8 mouse cellular contexts compared by ENCODE assay signal in genomic region chr12:36381441-36382340, GRCm38 (mm10). TPM values are rescaled to one million over a fixed set of nuclear protein-coding genes. Genes with fewer than 3 reads are reported as not detected.
DNase-seq lines count a peak whose midpoint lies in the region; ATAC-seq and TF ChIP-seq lines count a peak whose summit lies in the region.

TSS of gene Ispd (plus strand) at chr12:36381450.
TSS of gene D630036H23Rik (minus strand) at chr12:36382181.

- no peaks in the 10 kb centered on the region for H3K79me2 ChIP-seq in macrophage (ENCODE audit: inconsistent target)

- no peaks in the 10 kb centered on the region for H3K36me3 ChIP-seq in macrophage (ENCODE audit: inconsistent target)

- peak within 1 kb of the TSS; percentile 99 for H3K27ac ChIP-seq in left cerebral cortex, adult 2 months
- no peak within 1 kb of the TSS for H3K27ac ChIP-seq in macrophage

- intact Hi-C loops in left cerebral cortex, adult 2 months (cut with DNase I), result loop anchor here (5.0 kb wide), 1 partner anchor 164 kb away; no protein-coding TSS in a partner anchor

- H3K4me3 ChIP-seq in left cerebral cortex, adult 2 months, result peak within 1 kb of the TSS; percentile 56
- peak within 1 kb of the TSS; percentile 11 for H3K4me3 ChIP-seq in macrophage (ENCODE audit: inconsistent target)

- DNase-seq in cerebellum, postnatal 4 days (ENCODE audit: low spot score in 2 of 2), result peak; percentile 60 to 81
- peak; percentile 59 to 76 for DNase-seq in gastrocnemius, adult 8-10 months (ENCODE audit: low spot score in 2 of 2)
- peak; percentile 44 for DNase-seq in hindlimb bud, embryonic 11.5 days (ENCODE audit: extremely low spot score, low read depth, low spot score)
- peak; percentile 87 to 88 for DNase-seq in left cerebral cortex, adult 2 months (ENCODE audit: extremely low spot score in 1 of 2, low spot score in 2 of 2)
- DNase-seq in retina, postnatal 7 days (ENCODE audit: low read depth, low spot score), result peak; percentile 75
- peak; percentile 84 to 90 for DNase-seq in urinary bladder, adult 18-20 months (ENCODE audit: low spot score in 2 of 2)

- 2% methylated on average over 64 of the region's 64 CpGs for WGBS in macrophage (ENCODE audit: missing documents)

- TF ChIP-seq CTCF in left cerebral cortex, adult 2 months (IDR thresholded peaks at IDR 0.05), result no peak

- ATAC-seq in activated CD4-positive, CD25-positive, alpha-beta regulatory T cell, adult 4 months, result peak; percentile 62

RNA-seq across cellular contexts. Expression of gene Ispd, which starts in this region (rescaled TPM):
- polyA plus RNA-seq in activated CD4-positive, CD25-positive, alpha-beta regulatory T cell, adult 4 months (2017; shearing (Covaris generic)), result 1 to 10 TPM in 1 of 2 experiments, under 1 TPM in 1; 0.98 to 1.4 TPM
- total RNA-seq in gastrocnemius, adult 8-10 months (2022), result 1 to 10 TPM; 2.7 to 3.5 (median 3.3) TPM
- 10 to 100 TPM; 10.8 to 10.9 TPM for total RNA-seq in left cerebral cortex, adult 2 months (2021)
- 10 to 100 TPM in 1 of 26 experiments, 1 to 10 TPM in 23, under 1 TPM in 2; 0.59 to 10.2 (median 2.5) TPM for total RNA-seq in macrophage (2018; cell fraction: chromatin; rRNA removed)
- 1 to 10 TPM in 14 of 26 experiments, under 1 TPM in 12; 0.42 to 2.1 (median 1.1) TPM for total RNA-seq in macrophage (2018; cell fraction: cytosol; rRNA removed)
- 1 to 10 TPM in 15 of 26 experiments, under 1 TPM in 11; 0.23 to 5.0 (median 1.1) TPM for total RNA-seq in macrophage (2018; cell fraction: nucleus; rRNA removed)
- polyA plus RNA-seq in macrophage (2018), result 0.82 to 1.9 TPM (median 1.4 TPM) in 3 replicates

RNA-seq across cellular contexts. Expression of gene D630036H23Rik, which starts in this region (rescaled TPM):
- not detected for polyA plus RNA-seq in activated CD4-positive, CD25-positive, alpha-beta regulatory T cell, adult 4 months (2017; shearing (Covaris generic))
- total RNA-seq in gastrocnemius, adult 8-10 months (2022), result under 1 TPM; 0.34 to 0.54 (median 0.52) TPM
- total RNA-seq in left cerebral cortex, adult 2 months (2021), result 1 to 10 TPM; 1.4 to 1.9 TPM
- 1 to 10 TPM in 5 of 26 experiments, not detected in 21; 1.0 to 1.3 (median 1.2) TPM for total RNA-seq in macrophage (2018; cell fraction: chromatin; rRNA removed)
- under 1 TPM in 3 of 26 experiments, not detected in 23; 0.22 to 0.26 (median 0.24) TPM for total RNA-seq in macrophage (2018; cell fraction: cytosol; rRNA removed)
- 1 to 10 TPM in 2 of 26 experiments, under 1 TPM in 5, not detected in 19; 0.52 to 1.2 (median 0.77) TPM for total RNA-seq in macrophage (2018; cell fraction: nucleus; rRNA removed)
- not detected in 3 replicates for polyA plus RNA-seq in macrophage (2018)
